Mouse (Mus musculus) brain, embryonic 14.5 days (tissue): ENCODE results near the gene Lcn6.

Experiments
- CTCF ChIP-seq: fragments of 200-500 bp; IDR thresholded peaks from 2 replicates; pipeline ENCODE4 v1.5.1; 2012; ENCODE audit warnings: inconsistent platforms, mild to moderate bottlenecking, moderate library complexity, borderline replicate concordance; ENCODE audit not compliant: insufficient read depth, insufficient read length; ENCODE audit errors: extremely low read depth
- POLR2A ChIP-seq: fragments of 200-500 bp; IDR thresholded peaks from 2 replicates; pipeline ENCODE4 v1.6.1; 2012; ENCODE audit warnings: mild to moderate bottlenecking, inconsistent platforms, borderline replicate concordance; ENCODE audit not compliant: poor library complexity, insufficient read depth, insufficient read length, severe bottlenecking; ENCODE audit errors: extremely low read depth

DNA sequence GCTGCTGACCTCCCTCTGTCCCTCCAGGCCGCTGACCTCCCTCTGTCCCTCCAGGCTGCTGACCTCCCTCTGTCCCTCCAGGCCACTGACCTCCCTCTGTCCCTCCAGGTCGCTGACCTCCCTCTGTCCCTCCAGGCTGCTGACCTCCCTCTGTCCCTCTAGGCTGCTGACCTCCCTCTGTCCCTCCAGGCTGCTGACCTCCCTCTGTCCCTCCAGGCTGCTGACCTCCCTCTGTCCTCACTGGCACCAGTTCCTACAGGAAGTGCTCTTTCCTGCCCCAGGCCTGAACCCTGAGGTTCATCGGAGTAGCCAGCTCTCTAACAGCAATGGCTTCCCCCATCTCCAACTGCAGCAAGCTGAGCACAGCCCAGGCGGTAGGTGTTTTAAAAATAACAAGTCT is 47.8 kb upstream of the Lcn6 start:
- no peak for TF ChIP-seq POLR2A
- no peak for TF ChIP-seq CTCF
